Mouse (Mus musculus): ENCODE results near the gene Saxo1.

- TF ChIP-seq EP300 (IDR thresholded peaks at IDR 0.05; ENCODE audit: insufficient read depth, low read depth, low read length) (no peak), CTCF (IDR thresholded peaks at IDR 0.05) (no peak)
Observed at GRCm38 (mm10) chr4:86426549-86426948, 131.6 kb downstream of the Saxo1 start.

All from heart, adult 2 months (tissue).